Mouse (Mus musculus) forebrain, embryonic 13.5 days (tissue): ENCODE results near the gene Galnt6. TPM values are rescaled to one million over a fixed set of nuclear protein-coding genes. Genes with fewer than 3 reads are reported as not detected.

Experiments
- ATAC-seq: fragments of 200-750 bp; cut with Nextera tagmentation; 2 replicates; pipeline ENCODE4 v1.8.0; 2017
- H3K27ac ChIP-seq: fragments of 300-500 bp; sonication (generic); 2 replicates; pipeline ENCODE4 v1.5.1; 2015; ENCODE audit warnings: inconsistent platforms, mild to moderate bottlenecking, moderate library complexity
- H3K27me3 ChIP-seq: fragments of 300-500 bp; sonication (generic); 2 replicates; pipeline ENCODE4 v1.6.1; 2015; ENCODE audit warnings: mild to moderate bottlenecking, inconsistent platforms
- H3K36me3 ChIP-seq: fragments of 300-500 bp; sonication (generic); 2 replicates; pipeline ENCODE4 v1.6.1; 2015; ENCODE audit warnings: mild to moderate bottlenecking, inconsistent platforms; ENCODE audit not compliant: poor library complexity, severe bottlenecking
- H3K4me1 ChIP-seq: fragments of 300-500 bp; sonication (generic); 2 replicates; pipeline ENCODE4 v1.6.1; 2015; ENCODE audit warnings: inconsistent platforms
- H3K4me2 ChIP-seq: fragments of 300-500 bp; sonication (generic); 2 replicates; pipeline ENCODE4 v1.6.1; 2015; ENCODE audit warnings: inconsistent platforms, mild to moderate bottlenecking, moderate library complexity
- H3K4me3 ChIP-seq: fragments of 300-500 bp; sonication (generic); 2 replicates; pipeline ENCODE4 v1.5.1; 2015; ENCODE audit warnings: mild to moderate bottlenecking, inconsistent platforms
- H3K9ac ChIP-seq: fragments of 300-500 bp; sonication (generic); 2 replicates; pipeline ENCODE4 v1.6.1; 2015; ENCODE audit warnings: mild to moderate bottlenecking, inconsistent platforms
- H3K9me3 ChIP-seq: fragments of 300-500 bp; sonication (generic); replicated peaks from 2 replicates; pipeline ENCODE4 v1.6.1; 2016; ENCODE audit warnings: inconsistent platforms
- WGBS: fragments of 180-500 bp; shearing (Covaris S2); methylation state at CpG from one replicate; pipeline ENCODE4 v1.1.7; 2015; 5-methylcytosine and 5-hydroxymethylcytosine counted together
- polyA plus RNA-seq: library from polyadenylated mRNA; unstranded; fragments of >200 nt; fragmentation: Nextera tagmentation; extraction: Ambion mirVana; gene quantifications from 2 replicates; pipeline ENCODE4 v1.2.1, GENCODE M21; 2015

The Galnt6 gene
- polyA plus RNA-seq, 1 experiment from 2014 or later = 0.06 TPM

DNA sequence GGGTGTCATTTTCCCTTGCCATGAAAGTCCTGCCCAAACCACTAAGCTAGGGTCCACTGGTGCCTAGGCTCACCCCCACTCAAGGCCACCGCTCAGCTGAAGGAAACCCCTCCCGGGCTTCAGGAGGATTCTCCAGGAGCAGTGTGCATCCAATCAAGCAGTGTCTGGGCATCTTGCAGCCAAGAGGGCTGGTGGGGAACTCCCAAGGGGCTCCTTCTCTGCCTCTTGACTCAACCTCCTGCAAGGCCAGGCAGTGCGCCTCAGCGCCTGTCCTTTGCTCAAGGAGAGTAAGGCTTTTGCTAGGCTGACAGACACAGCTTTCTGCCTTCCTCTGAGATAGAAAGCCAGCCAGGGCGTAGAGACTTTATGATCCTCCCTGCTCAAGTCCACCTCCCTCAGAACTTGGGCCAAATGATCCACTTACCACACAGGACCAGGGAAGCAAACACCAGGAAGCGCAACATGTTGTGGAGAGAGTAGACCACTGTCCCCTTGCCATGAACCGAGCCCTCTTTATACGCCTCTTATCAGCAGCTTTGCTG is 41.7 kb downstream of the Galnt6 start, which contains the start of gene Cela1:
TSS of gene Cela1 (minus strand) at position 492 of the 542 bp plus-strand sequence.
- WGBS = 87% methylated on average over 8 of the region's 8 CpGs
- H3K4me1 ChIP-seq = no peaks in the 10 kb centered on the region
- no peaks in the 10 kb centered on the region for H3K36me3 ChIP-seq
- no peak within 1 kb of the TSS; the same call in 1 of the 2 replicates for H3K4me2 ChIP-seq
- ATAC-seq = no peak
- H3K27ac ChIP-seq = no peak within 1 kb of the TSS
- H3K27me3 ChIP-seq = 0 out of 2 replicates have a peak, but pooled peaks cover 7% of the 10 kb centered on the region
- no peak within 1 kb of the TSS for H3K4me3 ChIP-seq
- H3K9me3 ChIP-seq = peaks cover 9% of the 10 kb centered on the region
- no peak within 1 kb of the TSS; the same call in 1 of the 2 replicates for H3K9ac ChIP-seq

DNA sequence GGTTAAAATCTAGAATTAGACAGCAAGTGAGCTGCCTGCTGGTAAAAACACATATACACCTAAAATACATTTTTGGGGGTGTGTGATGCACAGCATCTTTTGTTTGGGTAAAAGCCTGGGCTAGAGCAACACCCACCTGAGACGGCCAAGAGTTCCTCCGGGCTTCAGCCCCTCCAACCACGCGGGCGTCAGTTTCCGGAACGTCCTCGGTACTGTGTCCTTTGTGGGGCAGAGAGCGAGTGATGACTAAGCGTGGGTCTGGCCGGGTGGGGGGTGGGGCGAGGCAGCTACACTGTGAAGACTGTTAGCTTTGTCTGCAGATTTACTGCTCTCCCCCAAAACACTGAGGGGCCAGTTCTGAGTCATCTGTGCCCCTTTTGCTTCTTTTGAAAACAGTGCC is 42.2 kb downstream of the Galnt6 start:
- Histone ChIP-seq H3K4me1 (no peaks in the 10 kb centered on the region), H3K4me2 (no peak overlapping the region; the same call in 1 of the 2 replicates), H3K36me3 (no peaks in the 10 kb centered on the region), H3K4me3 (no peak overlapping the region), H3K9me3 (peaks cover 9% of the 10 kb centered on the region), H3K27ac (no peak overlapping the region), H3K9ac (no peak overlapping the region), H3K27me3 (0 out of 2 replicates have a peak, but pooled peaks cover 7% of the 10 kb centered on the region)
- ATAC-seq = no peak
- 61% methylated on average over 12 of the region's 12 CpGs for WGBS

DNA sequence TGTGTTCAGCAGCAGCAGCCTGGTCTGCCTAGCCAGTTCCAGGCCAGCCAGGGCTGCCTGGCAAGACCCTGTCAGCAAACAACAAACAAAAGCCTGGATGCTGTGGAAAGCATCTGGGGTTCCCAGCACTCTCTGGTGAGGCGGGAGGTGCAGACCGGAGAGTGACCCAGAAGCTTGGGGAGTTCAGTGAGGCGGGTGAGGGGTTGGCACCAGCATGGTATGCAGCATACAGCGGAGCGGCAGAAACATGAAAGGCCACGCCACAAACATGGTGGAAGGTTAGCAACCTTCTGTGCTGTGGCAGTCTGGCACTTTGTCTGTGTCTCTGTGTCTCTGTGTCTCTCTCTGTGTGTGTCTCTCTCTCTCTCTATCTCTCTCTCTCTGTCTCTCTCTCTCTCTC is 42.7 kb downstream of the Galnt6 start:
- Histone ChIP-seq H3K27ac (no peak overlapping the region), H3K9me3 (peaks cover 9% of the 10 kb centered on the region), H3K27me3 (0 out of 2 replicates have a peak, but pooled peaks cover 7% of the 10 kb centered on the region), H3K9ac (no peak overlapping the region), H3K4me3 (no peak overlapping the region), H3K4me1 (no peaks in the 10 kb centered on the region), H3K4me2 (no peak overlapping the region), H3K36me3 (no peaks in the 10 kb centered on the region)
- ATAC-seq = no peak
- 77% methylated on average over 6 of the region's 6 CpGs for WGBS

DNA sequence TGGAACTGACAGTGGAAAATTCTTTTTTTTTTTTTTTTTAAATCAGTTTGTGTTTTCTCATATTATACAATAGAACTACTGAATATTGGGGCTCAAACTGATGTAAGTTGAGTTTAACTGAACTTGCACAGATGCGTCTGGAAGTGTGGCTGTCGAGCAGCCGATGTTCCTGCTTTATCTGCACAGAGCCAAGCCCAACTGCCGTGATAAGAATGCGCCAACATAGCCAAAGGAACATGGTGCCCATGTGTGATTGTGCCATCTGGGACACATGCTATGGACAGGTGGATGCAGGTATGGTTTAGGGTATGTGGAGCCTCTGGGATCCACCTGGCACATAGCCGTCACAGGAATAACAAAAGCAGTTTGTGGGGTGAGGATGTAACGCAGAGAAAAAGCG is 43.3 kb downstream of the Galnt6 start:
- Histone ChIP-seq H3K4me1 (no peaks in the 10 kb centered on the region), H3K9ac (no peak overlapping the region), H3K27me3 (0 out of 2 replicates have a peak, but pooled peaks cover 7% of the 10 kb centered on the region), H3K36me3 (no peaks in the 10 kb centered on the region), H3K4me3 (no peak overlapping the region), H3K9me3 (peaks cover 9% of the 10 kb centered on the region), H3K4me2 (no peak overlapping the region), H3K27ac (no peak overlapping the region)
- WGBS = 88% methylated on average over 8 of the region's 8 CpGs
- ATAC-seq = no peak

DNA sequence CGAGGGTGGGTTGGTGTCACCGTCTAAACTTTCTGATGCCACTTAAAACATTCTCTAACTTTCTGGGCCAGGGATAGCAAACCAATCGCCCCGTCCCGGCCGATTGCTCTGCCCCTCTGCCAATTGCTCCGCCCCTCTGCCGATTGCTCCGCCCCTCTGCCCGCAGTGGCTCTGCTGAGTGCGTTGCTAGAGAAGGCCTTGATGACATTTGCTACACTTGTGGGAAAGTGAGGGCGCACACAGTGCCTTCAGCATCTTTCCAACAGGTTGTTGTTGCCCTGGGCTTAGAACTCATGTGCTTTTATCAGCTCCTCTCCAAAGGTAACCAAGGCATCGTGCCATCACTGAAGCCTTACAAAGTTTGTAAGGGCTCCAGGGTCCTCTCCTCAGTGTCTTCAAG is 43.9 kb downstream of the Galnt6 start:
- Histone ChIP-seq H3K4me1 (no peaks in the 10 kb centered on the region), H3K36me3 (no peaks in the 10 kb centered on the region), H3K27ac (no peak overlapping the region), H3K4me2 (no peak overlapping the region), H3K27me3 (0 out of 2 replicates have a peak, but pooled peaks cover 7% of the 10 kb centered on the region), H3K9ac (no peak overlapping the region), H3K9me3 (peaks cover 4% of the 10 kb centered on the region), H3K4me3 (no peak overlapping the region)
- 24% methylated on average over 13 of the region's 13 CpGs for WGBS
- ATAC-seq = no peak

DNA sequence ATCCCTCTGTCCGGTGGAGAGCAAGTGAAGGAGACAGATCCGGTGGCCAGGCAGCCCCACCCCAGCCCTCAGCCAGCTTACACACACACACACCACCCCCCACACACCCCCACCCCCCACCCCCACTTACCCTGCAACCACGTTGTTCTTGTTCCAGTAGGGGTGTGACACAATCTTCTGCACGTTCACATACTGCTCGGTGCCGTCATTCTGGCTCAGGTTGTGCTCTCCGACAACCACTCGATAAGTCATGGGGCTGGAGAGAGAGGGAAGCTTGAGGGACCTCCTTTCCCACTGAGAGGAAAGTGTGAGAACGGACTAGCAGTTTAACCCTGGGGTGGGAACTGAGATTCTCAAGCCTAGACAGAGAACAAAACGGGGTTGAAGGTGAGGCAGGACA is 44.7 kb downstream of the Galnt6 start:
- H3K27ac ChIP-seq = no peak overlapping the region
- H3K9me3 ChIP-seq = no peaks in the 10 kb centered on the region
- no peak overlapping the region for H3K4me3 ChIP-seq
- no peak for ATAC-seq
- H3K4me1 ChIP-seq = no peaks in the 10 kb centered on the region
- 79% methylated on average over 10 of the region's 10 CpGs for WGBS
- 0 out of 2 replicates have a peak, but pooled peaks cover 7% of the 10 kb centered on the region for H3K27me3 ChIP-seq
- no peak overlapping the region for H3K4me2 ChIP-seq
- H3K9ac ChIP-seq = no peak overlapping the region
- no peaks in the 10 kb centered on the region for H3K36me3 ChIP-seq

DNA sequence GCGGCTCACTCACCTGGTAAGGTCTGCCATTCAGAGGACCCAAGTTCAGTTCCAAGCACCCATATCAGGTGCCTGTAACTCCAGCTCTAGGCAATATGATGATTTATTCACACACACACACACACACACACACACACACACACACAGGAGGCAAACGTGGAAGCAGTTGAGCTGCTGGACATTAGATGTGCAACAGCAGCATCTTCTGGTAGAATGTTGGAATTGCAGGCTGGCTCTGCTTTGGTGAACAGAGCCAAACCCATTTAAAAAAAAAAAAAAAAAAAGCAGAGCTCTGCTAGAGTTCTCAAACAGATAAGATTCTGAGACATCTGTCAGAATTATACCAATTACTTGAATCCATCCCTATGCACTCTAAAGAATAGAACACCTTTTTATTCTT is 46.1 kb downstream of the Galnt6 start:
- Histone ChIP-seq H3K36me3 (no peaks in the 10 kb centered on the region), H3K27me3 (0 out of 2 replicates have a peak, but pooled peaks cover 7% of the 10 kb centered on the region), H3K4me1 (no peaks in the 10 kb centered on the region), H3K4me2 (no peak overlapping the region), H3K9ac (no peak overlapping the region), H3K9me3 (no peaks in the 10 kb centered on the region), H3K27ac (no peak overlapping the region), H3K4me3 (no peak overlapping the region)
- ATAC-seq = peak; percentile 38; the same call in 1 of the 2 replicates
- 50% methylated on average over 2 of the region's 2 CpGs for WGBS

DNA sequence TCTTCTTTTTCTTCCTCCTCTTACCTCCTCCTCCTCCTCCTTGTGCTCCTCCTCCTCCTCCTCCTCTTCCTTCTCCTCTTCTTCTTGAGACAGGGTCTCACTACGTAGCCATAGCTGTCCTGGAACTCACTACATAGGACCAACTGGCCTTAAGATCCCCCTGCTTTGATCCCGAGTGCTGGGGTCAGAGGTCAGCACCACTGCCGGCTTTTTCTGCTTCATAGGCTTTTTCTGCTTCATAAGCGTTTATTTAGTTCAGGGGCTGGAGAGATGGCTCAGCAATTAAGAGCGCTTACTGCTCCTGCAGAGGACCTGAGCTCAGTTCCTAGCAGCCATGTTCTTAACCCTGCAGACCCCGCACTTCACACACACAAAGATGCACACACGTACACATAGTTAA is 47.4 kb downstream of the Galnt6 start:
- Histone ChIP-seq H3K4me1 (no peaks in the 10 kb centered on the region), H3K27ac (no peak overlapping the region), H3K9ac (no peak overlapping the region), H3K4me2 (no peak overlapping the region), H3K36me3 (no peaks in the 10 kb centered on the region), H3K27me3 (0 out of 2 replicates have a peak, but pooled peaks cover 7% of the 10 kb centered on the region), H3K9me3 (no peaks in the 10 kb centered on the region), H3K4me3 (no peak overlapping the region)
- WGBS = 32% methylated on average over 7 of the region's 7 CpGs
- no peak for ATAC-seq

DNA sequence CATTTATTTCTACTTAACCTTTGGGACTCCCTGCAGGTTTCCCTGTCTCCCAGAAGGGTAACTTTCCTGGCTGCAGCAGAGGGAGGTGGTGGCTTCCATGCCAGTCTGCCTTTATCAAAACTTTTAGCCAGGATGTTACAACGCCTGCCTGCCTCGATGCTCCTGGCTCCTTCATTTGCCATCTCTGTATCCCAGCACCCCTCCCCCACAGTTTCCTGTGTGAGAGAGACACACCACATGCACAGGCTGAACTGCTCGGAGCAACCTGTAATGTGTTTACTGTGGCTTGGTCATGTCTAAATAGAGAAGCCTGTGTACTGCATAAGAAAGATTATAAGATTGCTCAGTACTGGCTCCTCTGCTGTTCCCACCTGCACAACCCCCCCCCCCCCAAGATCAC is 48.8 kb downstream of the Galnt6 start:
- H3K4me1 ChIP-seq = no peaks in the 10 kb centered on the region
- no peak overlapping the region for H3K4me3 ChIP-seq
- H3K4me2 ChIP-seq = no peak overlapping the region
- H3K27ac ChIP-seq = no peak overlapping the region
- 0 out of 2 replicates have a peak, but pooled peaks cover 7% of the 10 kb centered on the region for H3K27me3 ChIP-seq
- no peak for ATAC-seq
- no peak overlapping the region for H3K9ac ChIP-seq
- no peaks in the 10 kb centered on the region for H3K36me3 ChIP-seq
- H3K9me3 ChIP-seq = no peaks in the 10 kb centered on the region
- 68% methylated on average over 3 of the region's 3 CpGs for WGBS

DNA sequence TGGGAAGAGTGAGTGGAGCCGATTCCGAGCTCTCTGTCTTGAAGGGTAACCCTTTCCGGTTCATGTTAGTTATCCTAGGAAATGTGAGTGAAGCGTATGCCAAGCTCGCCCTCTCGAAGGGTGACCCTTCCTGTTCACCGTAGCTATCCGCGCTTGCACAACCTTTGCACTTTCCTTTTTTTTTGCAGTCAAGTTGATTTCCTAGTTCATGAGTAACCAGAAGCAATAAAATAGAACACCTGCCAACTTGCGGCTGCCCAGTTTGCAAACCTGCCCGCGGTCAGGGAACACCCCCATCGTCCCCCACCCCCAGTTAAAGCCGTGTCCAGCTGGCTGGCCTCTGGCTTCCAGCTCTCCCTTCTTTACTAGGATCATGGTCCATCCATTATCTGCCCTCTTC is 50.2 kb downstream of the Galnt6 start:
- Histone ChIP-seq H3K9me3 (no peaks in the 10 kb centered on the region), H3K4me1 (no peaks in the 10 kb centered on the region), H3K9ac (no peak overlapping the region), H3K4me2 (no peak overlapping the region), H3K4me3 (no peak overlapping the region), H3K27ac (no peak overlapping the region), H3K27me3 (no peaks in the 10 kb centered on the region), H3K36me3 (no peaks in the 10 kb centered on the region)
- ATAC-seq = no peak
- 91% methylated on average over 14 of the region's 14 CpGs for WGBS

DNA sequence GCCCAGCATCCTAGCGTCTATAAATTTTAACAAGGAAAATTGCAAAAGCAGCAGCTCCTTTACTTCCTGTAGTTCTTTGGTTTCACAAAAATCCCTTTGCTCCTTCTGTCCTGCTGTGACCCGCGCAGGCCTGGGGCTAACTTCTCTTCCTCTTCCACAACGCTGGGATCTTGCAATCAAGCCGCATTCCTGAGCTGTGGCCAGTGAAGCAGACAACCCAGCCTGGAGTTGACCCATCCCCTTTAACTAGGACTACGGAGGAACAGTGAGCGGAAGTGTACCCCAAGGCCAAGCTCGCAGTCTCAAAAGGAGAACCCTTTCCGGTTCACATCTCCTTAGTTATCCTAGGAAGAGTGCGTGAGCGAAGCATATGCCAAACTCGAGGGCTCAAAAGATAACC is 50.6 kb downstream of the Galnt6 start:
- no peak overlapping the region for H3K4me2 ChIP-seq
- no peak overlapping the region for H3K9ac ChIP-seq
- H3K4me1 ChIP-seq = no peaks in the 10 kb centered on the region
- ATAC-seq = no peak
- H3K27ac ChIP-seq = no peak overlapping the region
- H3K36me3 ChIP-seq = no peaks in the 10 kb centered on the region
- 81% methylated on average over 12 of the region's 12 CpGs for WGBS
- H3K27me3 ChIP-seq = no peaks in the 10 kb centered on the region
- H3K4me3 ChIP-seq = no peak overlapping the region
- no peaks in the 10 kb centered on the region for H3K9me3 ChIP-seq

DNA sequence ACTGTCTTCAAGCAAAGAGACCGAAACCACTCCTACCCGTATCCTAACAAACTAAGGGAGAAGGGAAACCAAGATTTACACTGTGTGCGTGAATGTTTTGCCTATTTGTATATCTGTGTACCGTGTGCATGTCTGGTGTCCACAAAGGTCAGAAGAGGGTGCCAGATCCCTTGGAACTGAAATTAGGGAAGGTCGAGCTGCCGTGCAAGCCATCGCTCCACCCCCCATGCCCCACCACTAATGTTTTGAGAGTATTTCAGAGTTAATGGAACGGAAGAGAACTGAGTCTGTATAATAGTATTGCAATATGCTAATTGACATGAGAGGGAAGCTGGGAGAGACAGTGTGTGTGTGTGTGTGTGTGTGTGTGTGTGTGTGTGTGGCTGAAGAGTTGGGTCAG is 51.5 kb downstream of the Galnt6 start:
- Histone ChIP-seq H3K36me3 (no peaks in the 10 kb centered on the region), H3K4me2 (no peak overlapping the region), H3K4me3 (no peak overlapping the region), H3K9ac (no peak overlapping the region), H3K4me1 (no peaks in the 10 kb centered on the region), H3K27me3 (no peaks in the 10 kb centered on the region), H3K27ac (no peak overlapping the region), H3K9me3 (no peaks in the 10 kb centered on the region)
- no peak for ATAC-seq
- WGBS = 85% methylated on average over 8 of the region's 8 CpGs

DNA sequence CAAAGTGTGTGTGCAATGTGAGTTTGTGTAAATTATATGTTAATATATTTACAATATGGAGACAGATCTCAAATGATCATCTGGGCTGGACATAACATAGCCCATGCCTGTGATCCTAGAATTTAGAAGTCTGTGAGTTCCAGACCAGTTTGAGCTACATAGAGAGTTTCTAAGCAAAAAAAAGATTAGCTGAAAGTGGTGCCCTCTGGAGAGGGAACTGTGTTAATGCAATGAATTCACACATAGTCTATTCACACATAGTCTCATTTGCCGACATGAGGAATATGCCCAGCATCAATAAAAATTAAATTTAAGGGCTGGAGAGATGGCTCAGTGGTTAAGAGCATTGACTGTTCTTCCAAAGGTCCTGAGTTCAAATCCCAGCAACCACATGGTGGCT is 52.7 kb downstream of the Galnt6 start:
- ATAC-seq = no peak
- Histone ChIP-seq H3K4me3 (no peak overlapping the region), H3K27ac (no peak overlapping the region), H3K4me1 (no peaks in the 10 kb centered on the region), H3K36me3 (no peaks in the 10 kb centered on the region), H3K27me3 (no peaks in the 10 kb centered on the region), H3K9me3 (no peaks in the 10 kb centered on the region), H3K9ac (no peak overlapping the region), H3K4me2 (no peak overlapping the region)
- WGBS = 80% methylated on average over 1 of the region's 1 CpGs
